Mouse (Mus musculus): ENCODE measurements around the gene Rrn3. TPM values are rescaled to one million over a fixed set of nuclear protein-coding genes. Genes with fewer than 3 reads are reported as not detected.
"Not testable (repeated sequence)": the region's sequence is repeated elsewhere in the genome, so short reads cannot be mapped to it uniquely, and the experiment has no call there.

Gene Rrn3
- polyA plus RNA-seq (2014; fragmentation: Nextera tagmentation; extraction: Ambion mirVana): 97.8 and 116 TPM in 2 replicates

DNA sequence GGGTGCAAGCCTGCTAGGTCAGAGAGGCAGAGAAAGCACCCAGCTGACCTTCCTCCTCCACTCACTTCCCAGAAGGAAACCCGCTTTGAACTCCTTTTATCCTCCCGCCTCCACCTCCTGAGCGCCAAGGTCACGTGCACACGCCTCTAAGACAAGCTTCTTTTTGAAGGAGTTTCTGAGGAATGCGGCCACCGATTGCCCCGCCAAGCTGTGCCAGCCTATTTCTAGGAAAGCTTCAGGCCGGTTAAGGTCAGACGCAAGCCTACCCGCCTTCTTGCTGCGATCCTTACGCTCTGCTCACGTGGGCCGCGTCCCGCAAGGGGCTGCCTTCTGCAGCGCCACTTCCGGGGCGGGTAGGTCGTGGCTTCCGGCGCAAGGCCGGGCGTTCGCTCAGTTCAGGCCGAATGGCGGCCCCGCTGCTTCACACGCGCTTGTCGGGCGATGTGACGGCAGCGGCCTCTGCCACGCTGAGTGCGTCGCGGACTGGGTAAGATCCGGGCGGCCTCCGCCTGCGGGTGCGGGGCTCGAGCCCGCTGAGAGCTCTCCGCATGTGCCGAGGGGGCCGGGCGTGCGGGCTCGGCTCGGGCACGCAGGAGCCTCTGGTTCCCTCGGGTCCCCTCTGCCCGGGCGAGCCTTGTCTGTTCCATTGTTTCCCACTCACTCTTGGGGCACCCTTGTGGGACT lies at the start of gene Rrn3:
Gene Rrn3 (plus strand): TSS at position 356 of the 684 bp plus-strand sequence.
- Histone ChIP-seq H3K27me3 (ENCODE audit: control insufficient read depth, insufficient read depth, low read length) (no peaks in the 10 kb centered on the region), H3K36me3 (ENCODE audit: control insufficient read depth, insufficient read depth, low read length) (peaks cover 13% of the 10 kb centered on the region), H3K27ac (ENCODE audit: low read depth, low read length) (peak within 1 kb of the TSS; percentile 82), H3K4me1 (ENCODE audit: control insufficient read depth, insufficient read depth, low read length) (peaks cover 12% of the 10 kb centered on the region), H3K4me2 (ENCODE audit: low read depth, low read length) (peak within 1 kb of the TSS; percentile 85), H3K9me3 (ENCODE audit: control insufficient read depth, low read length) (no peaks in the 10 kb centered on the region), H3K4me3 (ENCODE audit: low read depth, low read length) (peak within 1 kb of the TSS; percentile 97), H3K9ac (replicated peaks; ENCODE audit: low read depth, low read length) (peak within 1 kb of the TSS; percentile 90)
- ATAC-seq (ENCODE audit: low read depth): peak; percentile 99
- under 1% methylated on average over 57 of the region's 57 CpGs for WGBS

DNA sequence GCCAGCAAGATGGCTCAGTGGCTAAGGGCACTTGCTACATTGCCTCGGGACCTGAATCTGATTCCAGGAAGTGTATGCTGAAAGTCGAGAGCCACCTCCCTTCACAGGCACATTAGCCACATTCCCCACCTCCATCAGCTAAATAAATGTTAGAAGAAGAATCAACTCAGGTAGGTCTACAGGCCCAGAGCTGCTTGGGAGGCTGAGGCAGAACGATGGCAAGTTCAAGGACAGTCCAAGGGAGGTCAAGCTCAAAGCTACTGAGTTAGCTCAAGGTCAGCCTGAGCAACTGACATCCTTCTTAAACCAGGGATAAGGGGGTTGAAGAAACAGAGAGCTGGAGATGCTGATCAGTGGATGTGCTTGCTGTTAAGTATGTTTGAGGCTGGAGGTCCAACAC lies 47.7 kb upstream of the Rrn3 start:
- 87% methylated on average over 3 of the region's 3 CpGs for WGBS
- H3K4me3 ChIP-seq (ENCODE audit: low read depth, low read length): no peak overlapping the region
- no peaks in the 10 kb centered on the region for H3K9me3 ChIP-seq (ENCODE audit: control insufficient read depth, low read length)
- no peak for ATAC-seq (ENCODE audit: low read depth)
- no peaks in the 10 kb centered on the region for H3K27me3 ChIP-seq (ENCODE audit: control insufficient read depth, insufficient read depth, low read length)
- H3K4me2 ChIP-seq (ENCODE audit: low read depth, low read length): no peak overlapping the region
- H3K36me3 ChIP-seq (ENCODE audit: control insufficient read depth, insufficient read depth, low read length): no peaks in the 10 kb centered on the region
- H3K27ac ChIP-seq (ENCODE audit: low read depth, low read length): no peak overlapping the region
- 0 out of 2 replicates have a peak, but pooled peaks cover 2% of the 10 kb centered on the region for H3K4me1 ChIP-seq (ENCODE audit: control insufficient read depth, insufficient read depth, low read length)
- no peak overlapping the region for H3K9ac ChIP-seq (replicated peaks; ENCODE audit: low read depth, low read length)

DNA sequence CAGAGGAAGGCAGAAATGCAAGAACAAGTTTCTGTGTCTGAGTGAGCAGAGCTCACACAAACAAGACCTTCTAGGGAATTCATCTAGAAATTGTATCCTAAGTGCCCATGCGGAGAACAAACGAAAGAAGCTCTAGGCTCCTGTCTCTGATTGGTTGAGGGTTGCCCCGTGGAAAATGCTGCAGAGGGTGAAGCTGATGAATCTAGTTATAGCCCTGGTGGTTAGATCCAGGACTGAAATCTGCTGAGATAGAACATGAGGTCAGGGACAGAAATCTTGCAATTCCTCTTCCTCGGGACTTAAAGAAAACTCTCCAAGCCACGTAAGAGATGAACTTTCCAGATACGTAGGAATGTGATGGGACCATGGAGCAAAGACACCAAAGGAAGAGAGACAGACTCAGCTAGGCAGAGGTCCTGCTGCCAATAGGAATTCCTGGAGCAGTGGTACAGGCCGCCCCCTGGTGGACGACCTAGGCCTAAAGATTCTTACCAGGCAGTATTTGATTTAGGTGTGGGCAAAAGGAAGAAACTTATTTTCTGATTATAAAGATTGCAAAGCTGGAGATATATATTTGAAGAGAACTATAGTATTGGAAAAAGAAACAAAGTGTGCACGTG lies 46.9 kb upstream of the Rrn3 start:
- Histone ChIP-seq H3K36me3 (ENCODE audit: control insufficient read depth, insufficient read depth, low read length) (no peaks in the 10 kb centered on the region), H3K9me3 (ENCODE audit: control insufficient read depth, low read length) (no peaks in the 10 kb centered on the region), H3K4me3 (ENCODE audit: low read depth, low read length) (no peak overlapping the region), H3K27me3 (ENCODE audit: control insufficient read depth, insufficient read depth, low read length) (no peaks in the 10 kb centered on the region), H3K4me1 (ENCODE audit: control insufficient read depth, insufficient read depth, low read length) (0 out of 2 replicates have a peak, but pooled peaks cover 2% of the 10 kb centered on the region), H3K4me2 (ENCODE audit: low read depth, low read length) (no peak overlapping the region), H3K27ac (ENCODE audit: low read depth, low read length) (no peak overlapping the region), H3K9ac (replicated peaks; ENCODE audit: low read depth, low read length) (no peak overlapping the region)
- peak; percentile 62; the same call in 1 of the 2 replicates for ATAC-seq (ENCODE audit: low read depth)
- 23% methylated on average over 9 of the region's 9 CpGs for WGBS

DNA sequence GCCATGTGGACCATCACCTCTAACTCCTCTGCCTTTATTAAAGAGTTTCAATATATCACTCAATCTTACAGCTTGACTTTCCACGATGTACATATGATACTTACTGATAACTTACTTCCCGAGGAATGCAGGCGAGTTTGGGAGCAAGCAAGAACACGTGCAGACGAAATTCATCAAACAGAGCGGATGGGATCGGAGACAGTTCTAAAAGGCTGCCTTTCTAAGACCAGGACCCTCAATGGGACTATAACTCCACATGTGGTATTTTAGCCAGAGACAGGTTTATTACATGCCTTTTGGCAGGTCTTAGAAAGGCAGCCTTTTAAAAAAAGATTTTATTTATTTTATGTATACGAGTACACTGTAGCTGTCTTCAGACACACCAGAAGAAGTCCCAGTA lies 44.5 kb upstream of the Rrn3 start:
- Histone ChIP-seq H3K9ac (replicated peaks; ENCODE audit: low read depth, low read length) (no peak overlapping the region), H3K27me3 (ENCODE audit: control insufficient read depth, insufficient read depth, low read length) (no peaks in the 10 kb centered on the region), H3K27ac (ENCODE audit: low read depth, low read length) (no peak overlapping the region), H3K4me2 (ENCODE audit: low read depth, low read length) (no peak overlapping the region), H3K36me3 (ENCODE audit: control insufficient read depth, insufficient read depth, low read length) (no peaks in the 10 kb centered on the region), H3K4me3 (ENCODE audit: low read depth, low read length) (no peak overlapping the region), H3K9me3 (ENCODE audit: control insufficient read depth, low read length) (no peaks in the 10 kb centered on the region), H3K4me1 (ENCODE audit: control insufficient read depth, insufficient read depth, low read length) (no peaks in the 10 kb centered on the region)
- 68% methylated on average over 8 of the region's 8 CpGs for WGBS
- ATAC-seq (ENCODE audit: low read depth): no peak

DNA sequence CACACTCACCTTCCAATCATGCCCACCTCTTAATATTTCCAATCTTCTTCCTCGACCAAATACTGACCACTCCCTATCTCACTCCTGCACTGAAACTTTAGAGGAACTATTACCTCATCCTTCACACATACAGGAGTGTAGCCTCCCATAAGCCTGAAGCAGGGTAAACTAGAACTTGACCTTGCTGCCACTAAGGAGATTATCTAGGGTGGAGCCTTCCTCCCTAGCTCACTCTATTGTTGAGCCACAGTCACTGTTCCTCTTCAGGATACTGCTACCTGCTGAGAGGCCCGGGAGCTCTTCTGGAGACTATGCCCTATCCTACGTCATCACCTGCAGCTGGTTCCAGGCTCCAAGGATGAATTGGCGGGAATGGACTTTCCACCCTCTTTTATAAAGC lies 41.5 kb upstream of the Rrn3 start:
- H3K4me1 ChIP-seq (ENCODE audit: control insufficient read depth, insufficient read depth, low read length); H3K36me3 ChIP-seq (ENCODE audit: control insufficient read depth, insufficient read depth, low read length); ATAC-seq (ENCODE audit: low read depth); H3K27ac ChIP-seq (ENCODE audit: low read depth, low read length); H3K4me2 ChIP-seq (ENCODE audit: low read depth, low read length); H3K9me3 ChIP-seq (ENCODE audit: control insufficient read depth, low read length); H3K27me3 ChIP-seq (ENCODE audit: control insufficient read depth, insufficient read depth, low read length); H3K4me3 ChIP-seq (ENCODE audit: low read depth, low read length); H3K9ac ChIP-seq (replicated peaks; ENCODE audit: low read depth, low read length): not testable (repeated sequence)
- 77% methylated on average over 4 of the region's 4 CpGs for WGBS

DNA sequence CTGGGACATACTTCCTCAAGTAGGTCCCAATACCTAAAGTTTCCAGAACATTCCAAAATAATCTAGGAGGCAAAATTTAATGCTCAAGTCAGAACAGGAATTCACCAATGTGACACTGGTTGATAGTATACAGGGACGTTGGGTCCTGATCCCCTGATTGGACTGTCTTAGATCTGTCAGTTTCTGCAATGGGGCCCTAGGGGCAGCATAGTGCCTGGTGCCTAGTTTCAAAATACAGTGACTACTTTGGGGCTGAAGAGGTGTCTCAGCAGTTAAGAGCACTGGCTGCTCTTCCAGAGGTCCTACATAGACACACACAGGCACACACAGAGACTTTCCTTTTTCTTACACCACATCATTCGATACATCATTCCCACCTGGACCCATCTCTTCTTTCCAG lies 39.7 kb upstream of the Rrn3 start:
- ATAC-seq (ENCODE audit: low read depth): no peak
- H3K4me1 ChIP-seq (ENCODE audit: control insufficient read depth, insufficient read depth, low read length): no peaks in the 10 kb centered on the region
- H3K9ac ChIP-seq (replicated peaks; ENCODE audit: low read depth, low read length): no peak overlapping the region
- H3K36me3 ChIP-seq (ENCODE audit: control insufficient read depth, insufficient read depth, low read length): no peaks in the 10 kb centered on the region
- H3K27ac ChIP-seq (ENCODE audit: low read depth, low read length): no peak overlapping the region
- no peak overlapping the region for H3K4me2 ChIP-seq (ENCODE audit: low read depth, low read length)
- no peaks in the 10 kb centered on the region for H3K9me3 ChIP-seq (ENCODE audit: control insufficient read depth, low read length)
- no peaks in the 10 kb centered on the region for H3K27me3 ChIP-seq (ENCODE audit: control insufficient read depth, insufficient read depth, low read length)
- WGBS: 71% methylated on average over 2 of the region's 2 CpGs
- H3K4me3 ChIP-seq (ENCODE audit: low read depth, low read length): no peak overlapping the region

DNA sequence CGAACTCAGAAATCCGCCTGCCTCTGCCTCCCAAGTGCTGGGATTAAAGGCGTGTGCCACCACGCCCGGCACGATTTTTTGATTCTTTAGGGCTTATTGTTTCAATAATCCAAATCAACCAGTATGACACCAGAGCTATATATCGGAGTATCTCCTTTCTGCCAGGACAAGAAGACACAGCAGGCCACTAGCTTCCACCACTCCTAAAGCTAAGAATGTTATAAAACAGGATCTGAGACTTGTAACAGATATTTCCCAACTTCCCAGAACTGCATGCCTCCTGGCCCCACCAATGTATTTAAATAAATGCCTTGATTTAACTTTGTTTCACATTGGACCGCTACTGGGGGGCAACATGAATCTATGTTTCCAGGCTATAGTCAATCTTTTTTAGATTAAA lies 32.8 kb upstream of the Rrn3 start:
- Histone ChIP-seq H3K27me3 (ENCODE audit: control insufficient read depth, insufficient read depth, low read length) (no peaks in the 10 kb centered on the region), H3K27ac (ENCODE audit: low read depth, low read length) (no peak overlapping the region), H3K4me3 (ENCODE audit: low read depth, low read length) (no peak overlapping the region), H3K4me2 (ENCODE audit: low read depth, low read length) (no peak overlapping the region), H3K9ac (replicated peaks; ENCODE audit: low read depth, low read length) (no peak overlapping the region), H3K9me3 (ENCODE audit: control insufficient read depth, low read length) (no peaks in the 10 kb centered on the region), H3K4me1 (ENCODE audit: control insufficient read depth, insufficient read depth, low read length) (no peaks in the 10 kb centered on the region), H3K36me3 (ENCODE audit: control insufficient read depth, insufficient read depth, low read length) (no peaks in the 10 kb centered on the region)
- no peak for ATAC-seq (ENCODE audit: low read depth)
- 95% methylated on average over 8 of the region's 8 CpGs for WGBS

DNA sequence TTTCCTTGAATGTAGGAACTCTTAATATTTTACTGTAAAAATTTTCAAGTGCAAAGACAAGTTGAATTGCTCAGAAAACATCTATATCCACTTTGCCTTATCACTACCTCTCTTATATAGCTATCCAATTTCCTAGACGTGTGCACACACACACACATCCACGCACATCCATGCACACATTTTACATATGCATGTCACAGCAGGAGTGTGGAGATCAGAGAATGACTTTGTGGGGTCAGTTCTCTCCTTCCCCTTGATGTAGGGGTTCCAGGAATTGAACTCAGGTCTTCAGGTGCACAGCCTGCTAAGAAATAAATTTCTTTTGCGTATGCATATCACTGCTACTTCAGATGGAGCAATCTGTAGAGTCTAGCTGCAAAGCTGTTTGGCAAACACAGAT lies 32.4 kb upstream of the Rrn3 start:
- H3K27ac ChIP-seq (ENCODE audit: low read depth, low read length): no peak overlapping the region
- no peaks in the 10 kb centered on the region for H3K9me3 ChIP-seq (ENCODE audit: control insufficient read depth, low read length)
- no peaks in the 10 kb centered on the region for H3K27me3 ChIP-seq (ENCODE audit: control insufficient read depth, insufficient read depth, low read length)
- 67% methylated on average over 3 of the region's 3 CpGs for WGBS
- H3K36me3 ChIP-seq (ENCODE audit: control insufficient read depth, insufficient read depth, low read length): no peaks in the 10 kb centered on the region
- no peak overlapping the region for H3K4me3 ChIP-seq (ENCODE audit: low read depth, low read length)
- ATAC-seq (ENCODE audit: low read depth): no peak
- H3K4me1 ChIP-seq (ENCODE audit: control insufficient read depth, insufficient read depth, low read length): no peaks in the 10 kb centered on the region
- no peak overlapping the region for H3K9ac ChIP-seq (replicated peaks; ENCODE audit: low read depth, low read length)
- H3K4me2 ChIP-seq (ENCODE audit: low read depth, low read length): no peak overlapping the region

DNA sequence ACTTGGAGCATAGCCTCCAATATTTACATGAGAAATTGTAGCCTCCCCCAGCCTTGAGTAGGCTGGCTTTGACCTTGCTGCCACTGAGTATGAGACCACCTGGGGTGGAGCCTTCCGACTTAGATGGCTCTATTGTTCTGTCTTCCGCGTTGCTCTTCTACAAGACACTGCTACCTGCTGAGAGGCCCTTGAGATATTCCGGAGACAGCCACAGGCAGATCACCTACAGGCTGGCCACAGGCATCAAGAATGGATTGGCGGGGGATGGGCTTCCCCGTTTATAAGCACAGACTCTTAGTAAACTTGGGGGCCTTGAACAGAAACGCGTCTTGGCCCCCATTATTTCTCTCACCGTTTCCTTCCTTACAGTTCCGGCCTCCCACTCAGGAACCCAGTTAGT lies 31.7 kb upstream of the Rrn3 start:
- not testable (repeated sequence) for H3K27ac ChIP-seq (ENCODE audit: low read depth, low read length); H3K4me3 ChIP-seq (ENCODE audit: low read depth, low read length); H3K36me3 ChIP-seq (ENCODE audit: control insufficient read depth, insufficient read depth, low read length); ATAC-seq (ENCODE audit: low read depth); H3K4me2 ChIP-seq (ENCODE audit: low read depth, low read length); H3K9me3 ChIP-seq (ENCODE audit: control insufficient read depth, low read length); H3K27me3 ChIP-seq (ENCODE audit: control insufficient read depth, insufficient read depth, low read length); H3K4me1 ChIP-seq (ENCODE audit: control insufficient read depth, insufficient read depth, low read length); H3K9ac ChIP-seq (replicated peaks; ENCODE audit: low read depth, low read length)
- WGBS: 13% methylated on average over 10 of the region's 10 CpGs
